In the genomic region with DNA sequence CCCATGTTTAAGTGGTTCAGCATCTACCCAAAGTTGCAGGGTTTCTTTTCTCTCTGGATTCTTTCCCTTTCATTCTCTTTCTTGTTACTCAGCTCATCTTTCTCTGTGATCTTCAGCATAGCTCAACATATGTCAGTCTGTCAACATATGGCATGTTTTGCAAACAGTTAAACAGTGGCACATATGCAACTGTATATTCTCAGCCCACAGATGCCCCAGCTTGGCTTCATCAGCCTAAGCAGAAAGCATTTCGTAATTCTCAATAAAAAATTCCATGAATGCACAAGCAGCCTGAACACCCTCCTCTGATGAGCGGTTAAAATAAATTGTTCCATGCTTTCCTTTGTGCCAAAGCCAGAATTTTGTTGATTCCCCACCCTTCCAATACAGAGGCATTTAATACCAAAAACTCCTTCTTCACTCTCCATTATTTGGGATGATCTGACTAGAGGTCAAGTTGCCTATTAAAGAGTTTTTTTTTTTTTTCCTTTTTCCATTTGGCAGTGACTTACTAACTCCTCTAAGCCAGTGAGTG, we compare ENCODE assay signal across 19 mouse cellular contexts. TPM values are rescaled to one million over a fixed set of nuclear protein-coding genes. Genes with fewer than 3 reads are reported as not detected.
"Had no signal": no experiment of that assay in that cellular context is flagged by ENCODE, and none has a peak within 500 bp of the region (broad histone marks: within the 10 kb centered on the region; RNA-seq: fewer than 3 reads in every experiment).

No protein-coding gene starts in this region.

- H3K27ac ChIP-seq: kidney, postnatal 0 days; limb, embryonic 13.5 days; liver, embryonic 14.5 days; macrophage; midbrain, embryonic 15.5 days; neural tube, embryonic 12.5 days; stomach, embryonic 15.5 days had no signal

- H3K4me3 ChIP-seq: limb, embryonic 13.5 days; megakaryocyte, embryonic 14.5 days; midbrain, embryonic 15.5 days; neural tube, embryonic 12.5 days; stomach, embryonic 15.5 days had no signal

- H3K27me3 ChIP-seq: midbrain, embryonic 15.5 days; neural tube, embryonic 12.5 days; stomach, embryonic 15.5 days had no signal

- H3K4me2 ChIP-seq: limb, embryonic 13.5 days; midbrain, embryonic 11.5 days; midbrain, embryonic 15.5 days; neural tube, embryonic 12.5 days; stomach, embryonic 15.5 days had no signal

- H3K4me1 ChIP-seq: limb, embryonic 13.5 days; megakaryocyte, embryonic 14.5 days; midbrain, embryonic 15.5 days; neural tube, embryonic 12.5 days; stomach, embryonic 15.5 days had no signal

- DNase-seq: kidney, adult 11 months; kidney, adult 9 months; kidney, postnatal 36 days; left cerebral cortex, postnatal 4 days; right cerebral cortex, postnatal 4 days; spleen, adult 18-20 months; thymus, adult 2 months; thymus, postnatal 25 days had no signal

- H3K9me3 ChIP-seq: midbrain, embryonic 15.5 days; neural tube, embryonic 12.5 days; stomach, embryonic 15.5 days had no signal

- H3K36me3 ChIP-seq: limb, embryonic 13.5 days; midbrain, embryonic 15.5 days; neural tube, embryonic 12.5 days; stomach, embryonic 15.5 days had no signal

- ATAC-seq: midbrain, embryonic 15.5 days had no signal

- H3K9ac ChIP-seq: limb, embryonic 13.5 days; liver, embryonic 14.5 days; midbrain, embryonic 15.5 days; neural tube, embryonic 12.5 days; stomach, embryonic 15.5 days had no signal

RNA-seq across cellular contexts. Expression of a gene that starts 46.9 kb away (rescaled TPM):
- total RNA-seq: monocyte, adult 5-6 weeks; neutrophil, adult 5-6 weeks had no signal
- polyA plus RNA-seq: macrophage had no signal
